Mouse (Mus musculus): ENCODE data around the gene Bahd1. TPM values are rescaled to one million over a fixed set of nuclear protein-coding genes. Genes with fewer than 3 reads are reported as not detected.

The Bahd1 gene
- total and polyA plus RNA-seq, 3 experiments, result 14.1 to 37.8 (median 32.1) TPM

DNA sequence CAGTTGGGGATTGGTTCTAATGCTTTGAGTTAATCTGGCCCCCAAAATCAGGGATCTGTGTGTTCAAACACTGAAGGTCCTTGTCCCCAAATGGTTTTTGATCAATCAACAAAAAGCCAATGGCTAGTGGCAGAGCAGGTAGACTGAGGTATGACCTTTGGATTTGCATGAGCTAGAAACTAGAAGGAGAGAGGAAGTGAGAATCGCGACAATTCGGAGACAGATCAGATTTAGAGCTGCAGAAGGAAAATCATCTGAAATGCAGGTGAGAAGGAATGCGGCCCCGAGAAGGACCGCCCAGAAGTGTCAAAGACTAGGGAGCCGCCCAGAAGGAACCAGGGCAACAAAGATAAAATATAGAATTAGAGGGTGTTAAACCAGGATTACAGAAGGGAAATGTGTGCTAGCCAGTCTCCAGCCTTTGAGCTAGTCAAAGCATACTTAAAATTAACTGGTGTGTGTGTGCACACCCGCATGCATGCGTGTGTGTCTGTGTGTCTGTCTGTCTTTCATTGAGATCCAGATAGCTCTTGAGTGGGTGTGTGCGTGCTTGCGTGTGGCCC, 69.5 kb downstream of the Bahd1 start:
- Histone ChIP-seq H3K4me3 (replicated peaks in 1 of 3; ENCODE audit: low read depth in 2 of 3, low read length in 2 of 3, poor library complexity in 1 of 3) (peak overlapping the region in 1 of 3 experiments; percentile 13), H3K79me2 (replicated peaks; ENCODE audit: control insufficient read depth, extremely low read depth, insufficient read depth, poor library complexity, severe bottlenecking) (no peaks in the 10 kb centered on the region), H3K27ac (ENCODE audit: insufficient read depth, low read depth) (peak overlapping the region; percentile 36; the same call in 1 of the 2 replicates), H3K4me1 (ENCODE audit: control insufficient read depth in 1 of 2, insufficient read depth in 2 of 2) (peaks cover 17 to 48% of the 10 kb centered on the region in 2 experiments), H3K4me2 (ENCODE audit: insufficient read depth, low read depth, poor library complexity, severe bottlenecking) (peak overlapping the region; percentile 52), H3K27me3 (replicated peaks) (peaks cover 9% of the 10 kb centered on the region), H3K36me3 (replicated peaks in 1 of 2; ENCODE audit: control insufficient read depth in 1 of 2, insufficient read depth in 1 of 2, low read length in 1 of 2) (no peaks in the 10 kb centered on the region), H3K9ac (ENCODE audit: insufficient read depth, low read depth) (0 out of 2 replicates have a peak overlapping the region, but pooled peaks have one; percentile 23), H3K9me3 (replicated peaks; ENCODE audit: low read length) (peaks cover 5% of the 10 kb centered on the region)
- in situ Hi-C loops (cut with MboI; ENCODE audit: low pct_ligation_motif_present, low pct_unique_long_range_greater_than_20kb, low sequenced_read_pairs), result loop anchor here (10.0 kb wide), 2 partner anchors 75 to 205 kb away; partner anchors contain the start of gene Ccdc9b
- peak; percentile 35 for DNase-seq (ENCODE audit: extremely low read depth)
- dilution Hi-C loops (cut with MboI; ENCODE audit: extremely low pct_ligation_motif_present, extremely low pct_unique_long_range_greater_than_20kb, low sequenced_read_pairs), result no loop called here
- no peak for TF ChIP-seq CHD1 (IDR thresholded peaks at IDR 0.05; ENCODE audit: low read depth, low read length)
- TF ChIP-seq MAZ (IDR thresholded peaks at IDR 0.05; ENCODE audit: low read depth, low read length), result no peak
- TF ChIP-seq IRF4 (IDR thresholded peaks at IDR 0.05; ENCODE audit: low read depth, low read length), result peak; percentile 77
- peak; percentile 80 for TF ChIP-seq EP300 (IDR thresholded peaks at IDR 0.05; ENCODE audit: low read length)

DNA sequence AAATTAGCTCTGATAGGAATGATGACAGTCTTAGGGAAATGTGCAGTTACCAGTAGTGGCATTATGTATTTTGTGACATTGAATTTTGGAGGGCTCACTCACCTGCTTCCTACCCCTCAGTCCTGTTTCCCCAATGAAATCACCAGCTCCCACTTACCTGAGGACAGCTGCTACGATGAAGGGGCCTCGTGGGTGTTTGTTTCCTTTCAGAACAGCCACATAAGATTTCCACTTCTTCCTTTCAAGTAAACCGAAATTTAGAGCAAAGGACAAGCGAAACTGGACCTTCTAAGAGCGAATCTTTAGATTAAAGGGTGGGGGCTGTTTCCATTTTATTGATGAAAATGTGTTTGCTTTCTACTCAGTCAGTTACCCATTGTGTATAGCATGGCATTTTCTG, 71.9 kb downstream of the Bahd1 start:
- H3K4me2 ChIP-seq (ENCODE audit: insufficient read depth, low read depth, poor library complexity, severe bottlenecking), result peak overlapping the region; percentile 43; the same call in 1 of the 2 replicates
- H3K4me3 ChIP-seq (replicated peaks in 1 of 3; ENCODE audit: low read depth in 2 of 3, low read length in 2 of 3, poor library complexity in 1 of 3), result no peak overlapping the region
- TF ChIP-seq MAFK (IDR thresholded peaks at IDR 0.05; ENCODE audit: insufficient replicate concordance, low read length) (no peak), UBTF (IDR thresholded peaks at IDR 0.05; ENCODE audit: low read depth, low read length) (no peak), SIN3A (IDR thresholded peaks at IDR 0.05; ENCODE audit: low read length) (no peak; the same call in 1 of the 2 replicates), EP300 (IDR thresholded peaks at IDR 0.05; ENCODE audit: low read length) (peak; percentile 85), CHD2 (IDR thresholded peaks at IDR 0.05; ENCODE audit: low read length) (peak; percentile 22; the same call in 1 of the 2 replicates), MAX (IDR thresholded peaks at IDR 0.05; ENCODE audit: low read length) (peak; percentile 53; the same call in 1 of the 2 replicates), JUN (IDR thresholded peaks at IDR 0.05; ENCODE audit: insufficient read depth, low read depth, low read length) (peak; percentile 25; the same call in 1 of the 2 replicates), NRF1 (IDR thresholded peaks at IDR 0.05; ENCODE audit: low read depth, low read length) (no peak), IRF4 (IDR thresholded peaks at IDR 0.05; ENCODE audit: low read depth, low read length) (peak; percentile 77), USF1 (IDR thresholded peaks at IDR 0.05; ENCODE audit: low read depth, low read length) (no peak), ZKSCAN1 (IDR thresholded peaks at IDR 0.05; ENCODE audit: borderline replicate concordance, low read depth, low read length) (no peak), TBP (conservative IDR thresholded peaks at IDR 0.05; ENCODE audit: low read depth, low read length) (no peak), ZMIZ1 (IDR thresholded peaks at IDR 0.05; ENCODE audit: low read depth, low read length) (no peak), HCFC1 (IDR thresholded peaks at IDR 0.05; ENCODE audit: low read depth, low read length) (no peak), ELF1 (IDR thresholded peaks at IDR 0.05; ENCODE audit: low read depth, low read length) (no peak), BHLHE40 (IDR thresholded peaks at IDR 0.05; ENCODE audit: low read depth, low read length) (peak; percentile 28; the same call in 1 of the 2 replicates), CHD1 (IDR thresholded peaks at IDR 0.05; ENCODE audit: low read depth, low read length) (no peak), RCOR1 (conservative IDR thresholded peaks at IDR 0.05; ENCODE audit: low read depth, low read length) (0 out of 2 replicates have a peak, but pooled peaks have one; percentile 26), MEF2A (IDR thresholded peaks at IDR 0.05; ENCODE audit: borderline replicate concordance, low read depth, low read length) (0 out of 2 replicates have a peak, but pooled peaks have one; percentile 19), RAD21 (IDR thresholded peaks at IDR 0.05; ENCODE audit: low read depth, low read length) (no peak), MYC (IDR thresholded peaks at IDR 0.05; ENCODE audit: low read depth, low read length) (peak; percentile 59; the same call in 1 of the 2 replicates), TCF12 (IDR thresholded peaks at IDR 0.05; ENCODE audit: low read depth, low read length) (peak; percentile 58; the same call in 1 of the 2 replicates), USF2 (conservative IDR thresholded peaks at IDR 0.05; ENCODE audit: low read depth, low read length) (no peak), GABPA (IDR thresholded peaks at IDR 0.05; ENCODE audit: insufficient replicate concordance, low read depth, low read length) (no peak), ETS1 (conservative IDR thresholded peaks at IDR 0.05; ENCODE audit: low read depth, low read length) (peak; percentile 42), POLR2A (IDR thresholded peaks at IDR 0.05; ENCODE audit: low read depth, low read length) (no peak), MAZ (IDR thresholded peaks at IDR 0.05; ENCODE audit: low read depth, low read length) (peak; percentile 87), POLR2AphosphoS2 (IDR thresholded peaks at IDR 0.05; ENCODE audit: low read depth, low read length) (no peak)
- no peaks in the 10 kb centered on the region for H3K79me2 ChIP-seq (replicated peaks; ENCODE audit: control insufficient read depth, extremely low read depth, insufficient read depth, poor library complexity, severe bottlenecking)
- peaks cover 3% of the 10 kb centered on the region for H3K9me3 ChIP-seq (replicated peaks; ENCODE audit: low read length)
- peaks cover 20 to 54% of the 10 kb centered on the region in 2 experiments for H3K4me1 ChIP-seq (ENCODE audit: control insufficient read depth in 1 of 2, insufficient read depth in 2 of 2)
- H3K36me3 ChIP-seq (replicated peaks in 1 of 2; ENCODE audit: control insufficient read depth in 1 of 2, insufficient read depth in 1 of 2, low read length in 1 of 2), result no peaks in the 10 kb centered on the region
- no peak for DNase-seq (ENCODE audit: extremely low read depth)
- peaks cover 31% of the 10 kb centered on the region for H3K27me3 ChIP-seq (replicated peaks)
- in situ Hi-C loops (cut with MboI; ENCODE audit: low pct_ligation_motif_present, low pct_unique_long_range_greater_than_20kb, low sequenced_read_pairs), result loop anchor here (10.0 kb wide), 2 partner anchors 77 to 207 kb away; partner anchors contain the start of gene Ccdc9b
- dilution Hi-C loops (cut with MboI; ENCODE audit: extremely low pct_ligation_motif_present, extremely low pct_unique_long_range_greater_than_20kb, low sequenced_read_pairs), result no loop called here
- no peak overlapping the region for H3K27ac ChIP-seq (ENCODE audit: insufficient read depth, low read depth)
- H3K9ac ChIP-seq (ENCODE audit: insufficient read depth, low read depth), result 0 out of 2 replicates have a peak overlapping the region, but pooled peaks have one; percentile 30
